Mouse (Mus musculus): ENCODE measurements around the gene Rnf11.
A peak's percentile ranks its signal among the peaks of the same experiment; 100 is the strongest.

Gene Rnf11

DNA sequence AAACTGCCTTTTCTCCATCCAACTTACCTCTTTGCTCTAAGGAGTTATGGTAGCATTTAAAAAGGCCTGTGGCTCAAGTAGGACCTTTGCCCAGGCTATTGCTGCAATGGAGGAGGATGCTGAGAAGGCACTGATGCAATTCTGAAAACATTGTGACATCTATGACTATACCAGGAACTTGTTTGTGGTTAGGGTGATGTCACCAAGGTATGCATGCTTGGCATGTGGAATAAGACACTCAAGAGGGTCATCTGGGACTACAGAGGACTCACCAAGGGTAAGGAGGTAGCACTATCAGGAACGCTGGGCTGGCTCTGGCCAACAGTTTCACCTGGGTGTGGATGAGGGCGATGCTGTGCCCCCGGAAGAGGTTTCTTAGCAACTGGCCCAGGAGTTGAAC, at the start of gene Rnf11:
Gene Rnf11, minus strand, starts transcription at position 108 of the 400 bp plus-strand sequence.
- DNase-seq (ENCODE audit: low read depth), result no peak

DNA sequence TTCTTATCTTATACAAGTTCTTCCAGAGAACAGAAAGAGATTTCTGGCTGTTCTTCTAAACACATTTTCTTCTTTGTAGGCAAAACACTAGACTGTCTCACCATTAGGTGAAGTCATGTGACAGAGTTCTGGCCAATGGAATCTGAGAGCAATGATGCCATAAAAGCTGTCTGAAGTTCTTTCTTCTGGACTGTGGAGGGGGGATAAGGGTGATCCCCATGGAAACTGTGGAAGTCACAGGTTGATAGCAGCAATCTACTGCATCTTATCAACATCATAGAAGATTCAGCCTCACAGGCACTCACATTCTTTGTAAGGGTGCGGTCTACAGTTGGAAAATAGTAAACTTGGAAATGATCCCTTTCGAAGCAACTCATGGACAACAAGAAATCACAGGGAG, 46.6 kb upstream of the Rnf11 start, which contains the start of gene 4930522H14Rik:
Gene 4930522H14Rik, minus strand, starts transcription at position 187 of the 400 bp plus-strand sequence.
- no peak for DNase-seq (ENCODE audit: low read depth)

DNA sequence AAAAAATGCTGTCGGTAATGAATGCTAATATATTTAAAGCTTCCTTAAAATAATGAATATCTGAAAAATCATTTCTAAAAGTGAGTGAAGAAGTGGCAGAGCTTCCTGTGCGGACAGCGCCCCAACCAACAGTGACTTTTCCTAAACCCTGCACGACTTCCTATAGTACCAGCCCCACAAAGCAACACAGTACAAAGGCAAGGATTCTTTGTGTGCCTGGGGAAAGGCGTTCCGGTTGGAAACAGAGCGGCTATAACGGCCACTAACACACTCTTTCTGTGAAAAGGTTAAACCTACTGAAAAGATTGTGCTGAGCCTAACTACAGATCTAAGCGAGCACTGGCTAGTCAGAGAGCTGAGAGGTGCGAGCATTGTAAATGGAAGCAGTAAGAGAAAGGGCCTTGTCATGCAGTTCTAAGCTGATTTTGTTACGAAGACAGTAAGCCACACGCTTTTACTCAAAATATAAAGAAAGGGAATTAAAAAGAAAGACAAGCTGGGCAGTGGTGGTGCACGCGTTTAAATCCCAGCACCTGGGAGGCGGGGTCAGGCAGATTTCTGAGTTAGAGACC, 45.8 kb upstream of the Rnf11 start:
- DNase-seq (ENCODE audit: low read depth), result no peak

DNA sequence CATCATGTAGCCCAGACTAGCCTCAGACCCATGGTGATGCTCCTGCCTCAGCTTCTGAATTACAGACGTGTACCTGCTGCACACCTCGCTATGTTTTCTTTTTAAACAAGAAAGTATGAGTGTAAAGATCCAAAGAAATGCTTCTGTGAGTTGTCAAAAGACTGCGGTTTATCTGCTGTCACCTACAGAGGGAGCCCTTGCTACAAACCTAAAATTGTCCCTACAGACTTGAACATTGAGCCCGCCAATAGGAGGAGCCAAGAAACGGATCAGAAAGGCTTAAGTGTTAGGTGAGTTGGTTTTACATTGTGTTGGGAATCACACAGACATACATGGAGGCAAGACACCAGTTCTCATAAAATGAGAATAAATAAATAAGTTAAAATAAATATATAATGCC, 20.4 kb upstream of the Rnf11 start:
- DNase-seq (ENCODE audit: low read depth), result peak; percentile 82

DNA sequence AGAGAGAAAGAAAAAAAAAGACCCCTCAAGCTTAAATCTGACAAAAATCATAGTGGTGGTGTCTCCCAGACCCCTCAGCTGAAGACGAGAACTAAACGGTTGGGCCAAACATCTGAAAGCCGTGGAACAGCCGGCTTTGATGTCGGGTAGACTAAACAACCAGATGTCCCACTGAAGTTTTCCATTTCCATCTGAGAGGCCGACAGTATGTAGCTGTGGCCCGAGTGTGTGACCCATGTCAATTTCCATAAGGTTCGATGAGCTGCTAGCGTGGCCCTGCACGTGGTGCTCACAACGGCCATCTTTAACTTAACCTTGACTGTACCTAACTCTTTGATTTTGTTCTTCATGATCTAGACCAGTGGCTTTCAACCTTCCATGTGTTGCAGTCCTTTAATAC, 13.9 kb upstream of the Rnf11 start:
- no peak for DNase-seq (ENCODE audit: low read depth)

GRCm38 (mm10) chr4:109493581-109493980, 9.1 kb upstream of the Rnf11 start:
- no peak for DNase-seq (ENCODE audit: low read depth)

GRCm38 (mm10) chr4:109488812-109489211, 4.3 kb upstream of the Rnf11 start:
- no peak for DNase-seq (ENCODE audit: low read depth)

DNA sequence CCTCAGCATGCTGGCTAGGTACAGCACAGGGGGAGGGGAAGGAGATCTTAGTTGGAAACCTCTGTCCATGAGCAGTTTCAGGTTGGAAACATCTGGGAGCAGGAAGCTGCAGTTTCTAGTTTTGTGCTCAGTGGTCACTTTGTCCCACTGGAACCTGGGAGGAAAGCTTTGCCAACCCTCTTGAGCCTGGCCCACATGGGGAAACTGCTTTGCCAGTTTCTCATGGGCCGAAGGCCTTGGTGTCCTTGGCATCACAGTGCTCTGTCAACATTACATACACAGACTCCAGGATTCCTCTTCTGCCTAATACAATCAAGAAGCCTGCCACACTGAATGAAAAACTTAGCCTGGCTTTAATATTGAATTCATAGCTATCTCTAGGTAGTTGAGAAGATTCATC, 1.8 kb downstream of the Rnf11 start:
- no peak for DNase-seq (ENCODE audit: low read depth)

DNA sequence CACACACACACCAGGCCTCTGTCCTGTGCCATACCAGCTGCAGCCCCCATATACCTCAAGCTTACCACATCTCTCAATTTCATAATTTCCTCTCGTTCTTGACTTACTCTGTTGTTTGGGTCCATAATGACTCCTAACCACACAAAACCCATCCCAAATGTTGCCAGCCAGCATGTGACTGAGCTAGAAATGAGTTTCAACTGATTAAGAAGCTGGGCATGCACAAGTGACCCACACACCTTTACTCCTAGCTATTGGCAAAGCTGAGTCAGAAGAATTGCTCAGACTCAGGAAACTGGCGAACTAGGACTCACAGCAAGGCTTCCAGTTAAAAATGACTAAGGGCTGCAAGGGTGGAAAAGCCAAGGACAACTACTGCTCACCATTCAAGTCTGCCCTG, 3.1 kb downstream of the Rnf11 start:
- no peak for DNase-seq (ENCODE audit: low read depth)

DNA sequence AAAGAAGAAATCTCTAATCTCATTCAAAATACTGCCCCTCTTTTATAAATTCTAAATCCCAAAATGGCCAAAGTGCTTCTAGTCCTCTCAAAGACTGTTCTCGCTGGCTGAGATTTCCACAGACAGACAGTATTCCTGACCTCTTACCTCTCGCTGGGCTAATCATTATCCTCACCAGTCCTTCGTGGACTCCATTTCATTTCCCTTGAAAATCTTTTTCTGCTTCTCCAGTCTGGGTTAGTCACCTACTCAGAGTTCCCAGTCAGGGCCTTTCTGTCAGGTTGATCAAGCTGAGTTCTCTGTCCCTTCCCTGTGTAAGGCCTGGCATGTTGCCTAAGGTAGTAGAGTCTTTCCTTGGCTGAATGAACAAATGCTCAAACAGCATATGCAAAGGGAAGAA, 7.1 kb downstream of the Rnf11 start:
- peak; percentile 5 for DNase-seq (ENCODE audit: low read depth)

GRCm38 (mm10) chr4:109476554-109477014, 7.9 kb downstream of the Rnf11 start:
- peak; percentile 72 for DNase-seq (ENCODE audit: low read depth)

GRCm38 (mm10) chr4:109475577-109476553, 8.7 kb downstream of the Rnf11 start:
- DNase-seq (ENCODE audit: low read depth), result peak; percentile 61

- peak; percentile 4 for DNase-seq (ENCODE audit: low read depth)
Observed at GRCm38 (mm10) chr4:109475078-109475477, 9.4 kb downstream of the Rnf11 start.

- DNase-seq (ENCODE audit: low read depth), result no peak
Observed at GRCm38 (mm10) chr4:109472566-109472965, 12.0 kb downstream of the Rnf11 start.

DNA sequence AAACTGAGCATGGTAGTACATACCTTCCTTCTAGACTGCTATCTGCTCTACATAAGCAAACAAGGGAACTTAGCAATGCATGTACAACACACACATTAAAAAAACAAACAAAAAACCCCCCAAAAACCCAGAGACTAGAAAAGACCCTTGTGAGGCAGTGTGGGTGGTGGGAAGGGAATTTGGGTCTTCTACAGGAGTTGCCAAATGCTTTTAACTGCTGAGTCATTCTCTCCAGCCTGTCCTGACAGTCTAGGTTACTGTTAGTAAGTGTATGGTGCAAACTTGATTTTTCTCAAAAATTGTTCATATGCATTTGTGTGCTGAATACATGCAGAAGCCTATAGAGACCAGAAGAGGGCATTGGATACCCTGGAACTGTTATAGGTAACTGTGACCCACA, 12.9 kb downstream of the Rnf11 start:
- no peak for DNase-seq (ENCODE audit: low read depth)

DNA sequence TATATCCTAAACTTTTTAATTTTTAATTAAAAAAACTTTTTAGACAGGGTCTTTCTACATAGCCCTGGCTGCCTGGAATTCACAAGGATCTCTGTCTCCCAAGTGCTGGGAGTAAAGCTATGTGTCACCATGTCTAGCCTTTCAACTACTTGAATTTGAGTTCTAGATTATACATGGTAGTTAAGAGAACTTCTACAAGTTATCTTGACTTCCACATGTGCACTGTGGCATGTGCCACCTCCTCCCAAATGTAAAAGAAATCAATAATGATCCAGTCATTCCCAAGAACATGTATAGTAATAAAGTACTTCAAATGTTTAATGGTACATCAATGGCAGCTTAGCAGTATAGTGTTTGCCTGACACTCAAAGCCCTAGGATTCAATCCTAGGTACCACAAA, 16.8 kb downstream of the Rnf11 start:
- no peak for DNase-seq (ENCODE audit: low read depth)

DNA sequence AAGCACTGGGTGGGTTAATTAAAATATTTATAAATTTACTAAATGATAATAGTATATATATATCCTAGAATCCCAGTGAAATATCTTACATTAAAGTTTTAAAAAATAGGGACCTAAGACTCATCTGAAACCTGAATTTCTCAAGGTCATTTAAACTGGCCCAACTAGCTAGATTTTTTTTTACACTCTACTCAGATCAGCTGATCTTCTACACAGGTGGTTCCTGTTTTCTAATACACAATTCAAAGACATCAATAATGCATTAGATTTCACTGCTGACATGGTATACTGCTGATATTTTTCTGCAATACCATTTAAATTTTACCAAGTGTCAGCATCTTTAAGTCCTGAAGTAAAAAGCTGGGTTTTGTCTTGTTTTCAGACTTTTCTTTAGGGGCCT, 20.6 kb downstream of the Rnf11 start:
- no peak for DNase-seq (ENCODE audit: low read depth)

DNA sequence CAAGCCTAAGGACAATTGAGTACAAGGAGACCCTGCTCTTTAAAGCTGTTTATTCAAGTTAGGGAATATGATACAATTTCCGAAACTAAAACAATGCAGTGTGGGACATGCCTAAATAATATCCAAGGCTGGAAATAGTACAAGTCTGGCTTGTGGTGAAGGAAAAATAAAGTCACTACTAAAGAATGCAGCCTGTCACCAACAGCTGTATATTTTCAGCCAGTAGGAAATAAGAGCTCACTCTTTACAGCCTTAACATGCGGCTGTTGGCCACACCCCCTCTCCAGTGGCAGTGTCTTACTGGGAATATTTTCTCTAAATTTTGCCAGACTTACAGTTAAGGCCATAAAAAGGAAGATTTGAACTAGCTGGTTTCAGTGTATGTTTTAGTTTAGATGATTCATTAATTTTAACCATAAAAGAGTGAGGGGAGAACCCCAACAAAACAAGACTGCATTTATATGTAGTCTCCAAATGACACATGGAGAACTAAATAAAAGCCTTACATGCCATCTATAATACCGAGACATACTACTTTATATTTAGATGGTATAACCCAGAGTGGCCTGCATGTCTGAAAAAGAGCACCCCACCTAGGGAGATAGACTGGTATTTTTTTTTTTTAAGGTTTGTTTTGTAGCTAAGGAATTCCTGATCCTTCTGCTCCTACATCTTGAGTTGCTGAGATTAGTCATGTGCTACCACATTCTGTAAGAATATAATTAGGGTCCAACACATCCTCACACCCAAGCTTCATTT, 23.9 kb downstream of the Rnf11 start:
- no peak for DNase-seq (ENCODE audit: low read depth)

DNA sequence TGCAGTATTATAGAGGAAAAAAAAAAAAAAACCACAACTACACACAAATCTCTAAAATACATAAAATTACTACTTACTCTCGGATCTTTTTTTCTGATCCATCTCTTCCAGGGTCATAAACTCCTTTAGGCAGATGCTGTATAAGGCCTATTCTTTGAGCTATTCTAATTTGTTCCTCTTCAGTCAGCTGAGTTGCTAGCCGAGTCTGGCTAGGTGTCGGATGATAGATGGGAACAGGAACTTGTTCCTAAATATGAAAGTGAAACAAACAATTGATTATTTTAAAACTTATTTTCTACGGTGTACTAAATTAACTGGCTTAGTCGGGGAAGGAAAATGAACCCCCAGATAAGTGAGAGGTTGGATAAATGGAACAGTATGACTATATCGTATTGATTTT, 27.7 kb downstream of the Rnf11 start:
- no peak for DNase-seq (ENCODE audit: low read depth)

- DNase-seq (ENCODE audit: low read depth), result no peak
Observed at GRCm38 (mm10) chr4:109448531-109448930, 36.0 kb downstream of the Rnf11 start.

GRCm38 (mm10) chr4:109445956-109446355, 38.6 kb downstream of the Rnf11 start:
- DNase-seq (ENCODE audit: low read depth), result no peak

- DNase-seq (ENCODE audit: low read depth), result no peak
Observed at GRCm38 (mm10) chr4:109445397-109445796, 39.1 kb downstream of the Rnf11 start.

DNA sequence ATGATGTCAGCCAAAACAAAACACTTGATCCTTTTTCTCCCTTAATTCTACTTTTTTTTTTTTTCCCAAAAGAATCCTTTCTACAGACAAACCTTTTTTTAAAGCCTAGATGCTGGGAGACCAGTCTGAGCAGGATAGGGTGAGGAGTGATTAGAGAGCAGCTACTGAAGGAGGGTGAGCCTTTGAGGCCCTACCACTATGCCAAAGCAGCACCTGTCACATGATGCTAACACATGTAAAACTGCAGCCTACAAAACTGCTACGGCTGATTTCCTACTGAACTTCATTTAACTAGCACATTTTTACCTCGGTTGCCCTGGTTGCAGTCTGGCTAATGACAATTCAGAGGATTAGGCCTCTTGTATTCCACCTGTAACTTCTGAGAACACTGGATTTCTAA, 39.6 kb downstream of the Rnf11 start:
- no peak for DNase-seq (ENCODE audit: low read depth)
